Mouse (Mus musculus): ENCODE results near the gene Dlk1. TPM values are rescaled to one million over a fixed set of nuclear protein-coding genes. Genes with fewer than 3 reads are reported as not detected.

Dlk1 gene
- polyA plus RNA-seq (2017; shearing (Covaris generic)), result not detected

DNA sequence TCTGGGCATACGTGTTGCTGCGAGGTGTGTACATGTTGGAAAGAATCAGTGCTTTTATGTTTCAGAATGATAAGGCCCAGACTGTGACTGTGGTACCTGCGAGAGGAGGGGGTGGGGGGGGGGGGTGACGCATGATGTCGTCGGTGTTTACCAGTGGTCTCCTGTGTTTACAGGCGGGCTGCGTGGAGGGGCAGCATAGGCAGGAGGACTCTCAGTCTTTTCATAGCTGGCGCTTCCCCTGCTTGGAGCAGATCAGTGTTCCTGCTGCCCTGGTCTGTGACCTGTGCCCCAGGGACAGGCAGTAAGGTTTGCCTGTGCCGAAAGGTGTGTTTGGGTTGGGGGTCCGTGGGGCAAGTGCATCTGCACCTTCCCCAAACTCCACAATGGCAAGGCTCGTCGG, at the start of gene Dlk1:
TSS of gene Dlk1 (plus strand) at position 232 of the 400 bp plus-strand sequence.

Other genes with a start within 250 kb of the Dlk1 start
- gene Rtl1, start 147.5 kb downstream of the Dlk1 start, polyA plus RNA-seq (2017; shearing (Covaris generic)), result not detected

All from activated CD4-positive, CD25-positive, alpha-beta regulatory T cell, adult 9 weeks (primary cell).